In genomic region chr2:30393370-30393656, GRCm38 (mm10) we compare ENCODE assay signal across 8 mouse cellular contexts. TPM values are rescaled to one million over a fixed set of nuclear protein-coding genes. Genes with fewer than 3 reads are reported as not detected.
DNase-seq lines count a peak whose midpoint lies in the region; ATAC-seq and TF ChIP-seq lines count a peak whose summit lies in the region.

No protein-coding gene starts in this region.

- H3K4me2 ChIP-seq in neural tube, embryonic 11.5 days (ENCODE audit: low read depth) = peak overlapping the region; percentile 74
- peak overlapping the region; percentile 94 for H3K4me2 ChIP-seq in liver, embryonic 11.5 days
- H3K4me2 ChIP-seq in stomach, postnatal 0 days (replicated peaks; ENCODE audit: low read depth) = peak overlapping the region; percentile 68

- 69% methylated on average over 1 of the region's 1 CpGs for WGBS in neural tube, embryonic 11.5 days
- 54% methylated on average over 1 of the region's 1 CpGs for WGBS in liver, embryonic 11.5 days
- WGBS in stomach, postnatal 0 days = 31% methylated on average over 1 of the region's 1 CpGs

- H3K4me3 ChIP-seq in neural tube, embryonic 11.5 days (ENCODE audit: low read depth, low read length) = peak overlapping the region; percentile 86
- peak overlapping the region; percentile 76 for H3K4me3 ChIP-seq in liver, embryonic 11.5 days (ENCODE audit: low read depth, low read length)
- peak overlapping the region; percentile 87 for H3K4me3 ChIP-seq in stomach, postnatal 0 days (ENCODE audit: low read depth, low read length)

- no peaks in the 10 kb centered on the region for H3K27me3 ChIP-seq in neural tube, embryonic 11.5 days (ENCODE audit: control insufficient read depth, insufficient read depth, low read length)
- no peaks in the 10 kb centered on the region for H3K27me3 ChIP-seq in liver, embryonic 11.5 days (replicated peaks; ENCODE audit: control insufficient read depth, insufficient read depth, low read length)
- H3K27me3 ChIP-seq in stomach, postnatal 0 days (ENCODE audit: control insufficient read depth, insufficient read depth, low read length) = no peaks in the 10 kb centered on the region

- no peaks in the 10 kb centered on the region for H3K9me3 ChIP-seq in neural tube, embryonic 11.5 days (ENCODE audit: control insufficient read depth, low read length)
- no peaks in the 10 kb centered on the region for H3K9me3 ChIP-seq in liver, embryonic 11.5 days (ENCODE audit: control insufficient read depth, low read length)
- no peaks in the 10 kb centered on the region for H3K9me3 ChIP-seq in stomach, postnatal 0 days (ENCODE audit: control insufficient read depth, low read length)

- H3K4me1 ChIP-seq in neural tube, embryonic 11.5 days (ENCODE audit: control insufficient read depth, insufficient read depth, low read length) = peaks cover 11% of the 10 kb centered on the region
- peaks cover 14% of the 10 kb centered on the region for H3K4me1 ChIP-seq in liver, embryonic 11.5 days (replicated peaks; ENCODE audit: control insufficient read depth, insufficient read depth, low read length)
- peaks cover 4% of the 10 kb centered on the region; the same call in 1 of the 2 replicates for H3K4me1 ChIP-seq in stomach, postnatal 0 days (replicated peaks; ENCODE audit: control insufficient read depth, insufficient read depth)

- peak overlapping the region; percentile 66 for H3K9ac ChIP-seq in neural tube, embryonic 11.5 days (ENCODE audit: low read length)
- H3K9ac ChIP-seq in liver, embryonic 11.5 days (ENCODE audit: low read depth, low read length) = peak overlapping the region; percentile 76
- peak overlapping the region; percentile 75 for H3K9ac ChIP-seq in stomach, postnatal 0 days (ENCODE audit: low read length)

- peaks cover 3% of the 10 kb centered on the region for H3K36me3 ChIP-seq in neural tube, embryonic 11.5 days (ENCODE audit: control insufficient read depth, insufficient read depth, low read length)
- H3K36me3 ChIP-seq in liver, embryonic 11.5 days (ENCODE audit: control insufficient read depth, insufficient read depth, low read length) = peaks cover 19% of the 10 kb centered on the region
- H3K36me3 ChIP-seq in stomach, postnatal 0 days (ENCODE audit: control insufficient read depth, insufficient read depth, low read length) = peaks cover 5% of the 10 kb centered on the region; the same call in 1 of the 2 replicates

- no peak for TF ChIP-seq CTCF in stomach, postnatal 0 days (IDR thresholded peaks at IDR 0.05; ENCODE audit: low read depth)

- ATAC-seq in neural tube, embryonic 11.5 days (ENCODE audit: insufficient read depth, low FRiP score, low TSS enrichment) = no peak
- ATAC-seq in liver, embryonic 11.5 days (replicated peaks; ENCODE audit: low FRiP score) = no peak
- peak; percentile 18 for ATAC-seq in stomach, postnatal 0 days (ENCODE audit: low FRiP score, low TSS enrichment)

- DNase-seq in cerebellum, adult 9-10 months = peak; percentile 61
- no peak for DNase-seq in cerebellum, postnatal 14 days
- DNase-seq in neural tube, embryonic 11.5 days (ENCODE audit: low spot score) = no peak
- DNase-seq in neural tube, embryonic 10.5 days (ENCODE audit: extremely low spot score, low spot score) = no peak
- DNase-seq in liver, embryonic 11.5 days (ENCODE audit: low spot score) = no peak
- peak; percentile 74 for DNase-seq in stomach, postnatal 0 days (ENCODE audit: low spot score)
- DNase-seq in frontal cortex, adult 2 months (ENCODE audit: extremely low spot score in 1 of 2, low spot score in 1 of 2) = no peak
- DNase-seq in frontal cortex, postnatal 14 days (ENCODE audit: low spot score in 2 of 2) = no peak

- no peak for TF ChIP-seq EP300 in stomach, postnatal 0 days (optimal IDR thresholded peaks at IDR 0.05)

- H3K27ac ChIP-seq in neural tube, embryonic 11.5 days (ENCODE audit: low read depth, low read length) = no peak overlapping the region
- H3K27ac ChIP-seq in liver, embryonic 11.5 days (ENCODE audit: low read depth, low read length) = peak overlapping the region; percentile 84; the same call in 1 of the 2 replicates
- peak overlapping the region; percentile 86 for H3K27ac ChIP-seq in stomach, postnatal 0 days (replicated peaks)

RNA-seq across cellular contexts. Expression of gene Dolpp1, which starts 1.3 kb away (rescaled TPM):
- 48.6 and 51.1 TPM in 2 replicates for polyA plus RNA-seq in neural tube, embryonic 11.5 days (2014; fragmentation: Nextera tagmentation; extraction: Ambion mirVana)
- polyA plus RNA-seq in liver, embryonic 11.5 days (2014; fragmentation: Nextera tagmentation; extraction: Ambion mirVana) = 37.6 and 39.9 TPM in 2 replicates
- 29.8 and 32.9 TPM in 2 replicates for polyA plus RNA-seq in stomach, postnatal 0 days (2015; fragmentation: Nextera tagmentation; extraction: Ambion mirVana)
- polyA plus RNA-seq in frontal cortex, adult 2 months (2012; rRNA removed) = 40.2 and 45.8 TPM in 2 replicates

RNA-seq across cellular contexts. Expression of gene Crat, which starts 22.3 kb away (rescaled TPM):
- polyA plus RNA-seq in neural tube, embryonic 11.5 days (2014; fragmentation: Nextera tagmentation; extraction: Ambion mirVana) = 27.4 and 29.1 TPM in 2 replicates
- polyA plus RNA-seq in liver, embryonic 11.5 days (2014; fragmentation: Nextera tagmentation; extraction: Ambion mirVana) = 26.1 and 38.3 TPM in 2 replicates
- 22.0 and 25.9 TPM in 2 replicates for polyA plus RNA-seq in stomach, postnatal 0 days (2015; fragmentation: Nextera tagmentation; extraction: Ambion mirVana)
- polyA plus RNA-seq in frontal cortex, adult 2 months (2012; rRNA removed) = 46.7 and 53.1 TPM in 2 replicates

RNA-seq across cellular contexts. Expression of gene Ptpa, which starts 22.5 kb away (rescaled TPM):
- 63.2 and 64.2 TPM in 2 replicates for polyA plus RNA-seq in neural tube, embryonic 11.5 days (2014; fragmentation: Nextera tagmentation; extraction: Ambion mirVana)
- 124 and 135 TPM in 2 replicates for polyA plus RNA-seq in liver, embryonic 11.5 days (2014; fragmentation: Nextera tagmentation; extraction: Ambion mirVana)
- 76.6 and 79.6 TPM in 2 replicates for polyA plus RNA-seq in stomach, postnatal 0 days (2015; fragmentation: Nextera tagmentation; extraction: Ambion mirVana)
- polyA plus RNA-seq in frontal cortex, adult 2 months (2012; rRNA removed) = 155 and 161 TPM in 2 replicates

RNA-seq across cellular contexts. Expression of gene Miga2, which starts 29.3 kb away (rescaled TPM):
- 23.2 and 27.5 TPM in 2 replicates for polyA plus RNA-seq in neural tube, embryonic 11.5 days (2014; fragmentation: Nextera tagmentation; extraction: Ambion mirVana)
- 19.7 and 21.2 TPM in 2 replicates for polyA plus RNA-seq in liver, embryonic 11.5 days (2014; fragmentation: Nextera tagmentation; extraction: Ambion mirVana)
- 16.8 and 17.8 TPM in 2 replicates for polyA plus RNA-seq in stomach, postnatal 0 days (2015; fragmentation: Nextera tagmentation; extraction: Ambion mirVana)
- 80.9 and 86.8 TPM in 2 replicates for polyA plus RNA-seq in frontal cortex, adult 2 months (2012; rRNA removed)

RNA-seq across cellular contexts. Expression of gene Sh3glb2, which starts 34.2 kb away (rescaled TPM):
- 58.2 and 61.6 TPM in 2 replicates for polyA plus RNA-seq in neural tube, embryonic 11.5 days (2014; fragmentation: Nextera tagmentation; extraction: Ambion mirVana)
- 44.0 and 48.9 TPM in 2 replicates for polyA plus RNA-seq in liver, embryonic 11.5 days (2014; fragmentation: Nextera tagmentation; extraction: Ambion mirVana)
- 84.9 and 102 TPM in 2 replicates for polyA plus RNA-seq in stomach, postnatal 0 days (2015; fragmentation: Nextera tagmentation; extraction: Ambion mirVana)
- polyA plus RNA-seq in frontal cortex, adult 2 months (2012; rRNA removed) = 569 and 584 TPM in 2 replicates

Comparison
In these comparisons a context has a peak if more than half of its experiments do, and no peak if none do; other contexts are left out.
1. DNase-seq: peak in cerebellum, adult 9-10 months (single experiment) and stomach, postnatal 0 days (single experiment); none in cerebellum, postnatal 14 days (0 of 2), neural tube, embryonic 11.5 days (single experiment), neural tube, embryonic 10.5 days (single experiment), liver, embryonic 11.5 days (single experiment), frontal cortex, adult 2 months (0 of 2) and frontal cortex, postnatal 14 days (0 of 2).
2. Peak in every context shown above with its lines, with median percentiles within 50 percentile points of each other: H3K4me2 ChIP-seq, H3K4me3 ChIP-seq and H3K9ac ChIP-seq.